ENCODE assay signal across 14 mouse cellular contexts in the genomic region with DNA sequence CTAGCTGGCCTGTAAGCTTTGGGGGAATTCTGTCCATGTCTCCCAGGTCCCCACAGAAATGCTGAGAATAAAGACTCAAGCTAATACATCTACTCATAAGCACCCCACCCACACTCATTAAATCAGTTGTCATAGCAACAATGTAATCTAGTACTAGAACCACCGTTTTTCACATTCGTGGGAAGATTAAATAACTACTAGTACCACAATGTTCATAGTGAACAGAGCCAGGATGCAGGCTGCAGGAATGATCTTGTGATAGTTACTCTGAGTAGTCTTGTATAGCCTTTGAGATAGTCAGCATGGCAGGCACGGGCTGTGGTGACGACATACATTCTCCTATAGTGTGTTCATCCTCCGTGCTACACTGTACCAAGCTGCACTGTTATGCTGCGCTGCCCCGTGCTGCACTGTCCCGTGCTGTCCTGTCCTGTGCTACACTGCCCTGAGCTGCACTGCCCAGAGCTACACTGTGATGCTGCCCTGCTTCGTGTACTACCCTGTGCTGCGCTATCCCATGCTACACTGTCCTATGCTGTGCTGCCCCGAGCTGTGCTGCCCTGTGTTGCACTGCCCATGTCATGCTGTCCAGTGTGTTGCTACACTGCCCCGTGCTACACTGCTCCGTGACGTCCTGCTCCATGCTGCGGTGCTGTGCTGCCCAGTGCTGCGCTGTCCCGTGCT.
DNase-seq lines count a peak whose midpoint lies in the region; ATAC-seq and TF ChIP-seq lines count a peak whose summit lies in the region.
"Had no signal": no experiment of that assay in that cellular context is flagged by ENCODE, and none has a peak within 500 bp of the region (broad histone marks: within the 10 kb centered on the region; RNA-seq: fewer than 3 reads in every experiment).

No protein-coding gene starts in this region.

- TF ChIP-seq POLR2A in myocyte (IDR thresholded peaks at IDR 0.05; ENCODE audit: insufficient read length, low read depth) = no peak

- H3K4me2 ChIP-seq in heart, embryonic 14.5 days (ENCODE audit: low read length) = no peak overlapping the region
- H3K4me2 ChIP-seq in hindbrain, embryonic 16.5 days (ENCODE audit: low read length) = no peak overlapping the region
- no peak overlapping the region for H3K4me2 ChIP-seq in myocyte (ENCODE audit: low read depth)
- H3K4me2 ChIP-seq: embryonic facial prominence, embryonic 13.5 days had no signal

- no peak for DNase-seq in heart, postnatal 14 days
- DNase-seq in c-Kit-positive CD71-positive TER-119-positive erythroid progenitor cells, embryonic 14.5 days (ENCODE audit: low spot score) = no peak
- DNase-seq in thymus, postnatal 0 days (ENCODE audit: low spot score) = no peak
- DNase-seq: gastrocnemius, postnatal 10 days; kidney, postnatal 36 days; thymus, postnatal 14 days had no signal

- H3K27me3 ChIP-seq in heart, embryonic 14.5 days (ENCODE audit: control insufficient read depth, insufficient read depth, low read length) = no peaks in the 10 kb centered on the region
- no peaks in the 10 kb centered on the region for H3K27me3 ChIP-seq in megakaryocyte, embryonic 14.5 days (replicated peaks)
- no peaks in the 10 kb centered on the region for H3K27me3 ChIP-seq in hindbrain, embryonic 16.5 days (replicated peaks; ENCODE audit: control insufficient read depth, insufficient read depth, low read length)
- no peaks in the 10 kb centered on the region for H3K27me3 ChIP-seq in myocyte (ENCODE audit: control insufficient read depth, insufficient read depth, insufficient read length)

- no peaks in the 10 kb centered on the region for H3K4me1 ChIP-seq in heart, embryonic 14.5 days (ENCODE audit: control insufficient read depth in 2 of 2, insufficient read depth in 2 of 2, low read length in 2 of 2)
- peaks cover 4% of the 10 kb centered on the region; the same call in 1 of the 2 replicates for H3K4me1 ChIP-seq in megakaryocyte, embryonic 14.5 days
- no peaks in the 10 kb centered on the region for H3K4me1 ChIP-seq in hindbrain, embryonic 16.5 days (ENCODE audit: control insufficient read depth, insufficient read depth, low read depth, low read length)
- H3K4me1 ChIP-seq: embryonic facial prominence, embryonic 13.5 days had no signal

- no peaks in the 10 kb centered on the region for H3K79me2 ChIP-seq in myocyte (ENCODE audit: control insufficient read depth, insufficient read depth)

- H3K27ac ChIP-seq in heart, embryonic 14.5 days (replicated peaks in 1 of 2; ENCODE audit: control insufficient read depth in 1 of 2, insufficient read depth in 1 of 2, low read depth in 2 of 2, low read length in 2 of 2) = no peak overlapping the region
- no peak overlapping the region for H3K27ac ChIP-seq in hindbrain, embryonic 16.5 days (ENCODE audit: low read depth, low read length)
- H3K27ac ChIP-seq: embryonic facial prominence, embryonic 13.5 days had no signal

- 86% methylated on average over 17 of the region's 17 CpGs for WGBS in heart, embryonic 14.5 days
- WGBS in hindbrain, embryonic 16.5 days = 87% methylated on average over 17 of the region's 17 CpGs

- H3K36me3 ChIP-seq in heart, embryonic 14.5 days (ENCODE audit: control insufficient read depth, insufficient read depth, low read length) = no peaks in the 10 kb centered on the region
- no peaks in the 10 kb centered on the region for H3K36me3 ChIP-seq in megakaryocyte, embryonic 14.5 days (replicated peaks; ENCODE audit: low read length)
- H3K36me3 ChIP-seq in hindbrain, embryonic 16.5 days (ENCODE audit: control insufficient read depth, insufficient read depth, low read length) = no peaks in the 10 kb centered on the region
- H3K36me3 ChIP-seq in myocyte (ENCODE audit: control insufficient read depth, insufficient read depth) = no peaks in the 10 kb centered on the region
- H3K36me3 ChIP-seq: embryonic facial prominence, embryonic 13.5 days had no signal

- intact Hi-C loops in heart, postnatal 14 days (cut with DNase I) = no loop called here

- no peak overlapping the region for H3K4me3 ChIP-seq in heart, embryonic 14.5 days (ENCODE audit: control insufficient read depth in 1 of 2, insufficient read depth in 1 of 2, low read depth in 1 of 2, low read length in 2 of 2)
- H3K4me3 ChIP-seq in megakaryocyte, embryonic 14.5 days (replicated peaks) = peak overlapping the region; percentile 83
- H3K4me3 ChIP-seq in hindbrain, embryonic 16.5 days (ENCODE audit: low read length) = no peak overlapping the region
- H3K4me3 ChIP-seq in myocyte = no peak overlapping the region
- H3K4me3 ChIP-seq: embryonic facial prominence, embryonic 13.5 days had no signal

- ATAC-seq in heart, embryonic 14.5 days (ENCODE audit: insufficient number of reproducible peaks, insufficient read depth, low FRiP score, low read depth) = peak; percentile 54; the same call in 1 of the 2 replicates
- no peak for ATAC-seq in megakaryocyte, adult 5-6 weeks (ENCODE audit: poor library complexity, severe bottlenecking)
- peak; percentile 67 for ATAC-seq in hindbrain, embryonic 16.5 days
- ATAC-seq: CD4-positive, CD25-positive, alpha-beta regulatory T cell, adult 4 months; inflammation-experienced regulatory T-cells, adult 6 months had no signal

- H3ac ChIP-seq in myocyte (ENCODE audit: control insufficient read depth, insufficient read length) = no peak overlapping the region

- H3K9me3 ChIP-seq in heart, embryonic 14.5 days (ENCODE audit: control insufficient read depth, low read length) = no peaks in the 10 kb centered on the region
- H3K9me3 ChIP-seq in megakaryocyte, embryonic 14.5 days = peaks cover 34% of the 10 kb centered on the region
- no peaks in the 10 kb centered on the region for H3K9me3 ChIP-seq in hindbrain, embryonic 16.5 days (ENCODE audit: control insufficient read depth, low read length)
- H3K9me3 ChIP-seq: embryonic facial prominence, embryonic 13.5 days had no signal

- H3K9ac ChIP-seq in heart, embryonic 14.5 days (ENCODE audit: low read length) = no peak overlapping the region
- H3K9ac ChIP-seq in hindbrain, embryonic 16.5 days (ENCODE audit: low read depth, low read length) = no peak overlapping the region
- H3K9ac ChIP-seq: embryonic facial prominence, embryonic 13.5 days had no signal

TF ChIP-seq in myocyte, 11 proteins besides CTCF, POLR2A, EP300 and RAD21:
- TF ChIP-seq E2F4 (IDR thresholded peaks at IDR 0.05; ENCODE audit: insufficient read depth) (no peak), MYOG (IDR thresholded peaks at IDR 0.05; ENCODE audit: control insufficient read depth in 1 of 3, insufficient read depth in 1 of 3, insufficient read length in 2 of 3, low read depth in 2 of 3) (peak in 1 of 3 experiments; percentile 48), CEBPB (IDR thresholded peaks at IDR 0.05; ENCODE audit: insufficient read depth, poor library complexity, severe bottlenecking) (no peak), POLR2AphosphoS2 (IDR thresholded peaks at IDR 0.05; ENCODE audit: insufficient read length, low read depth) (no peak), REST (IDR thresholded peaks at IDR 0.05; ENCODE audit: insufficient read depth, insufficient read length) (peak; percentile 6)
